Mouse (Mus musculus) embryonic fibroblast, embryonic 13.5 days (primary cell): ENCODE measurements at regions not wholly inside any gene's neighbourhood (a gene's known extent, or its start where the extent isn't known, plus 50 kb on each side); places are given as distances from the start of the nearest gene placed in this dataset.

Experiments used
- H3K27ac ChIP-seq: 2 replicates; pipeline ENCODE4 v1.5.1; 2012; ENCODE audit warnings: low read length, control low read depth, inconsistent platforms; ENCODE audit not compliant: insufficient read depth
- H3K4me1 ChIP-seq: 2 replicates; pipeline ENCODE4 v1.6.1; 2011; ENCODE audit warnings: low read length; ENCODE audit not compliant: control insufficient read depth, insufficient read depth
- H3K4me3 ChIP-seq: 2 replicates; pipeline ENCODE4 v1.5.1; 2011; ENCODE audit warnings: mild to moderate bottlenecking, control low read depth, low read length; ENCODE audit not compliant: insufficient read depth
- CTCF ChIP-seq: IDR thresholded peaks from 2 replicates; pipeline ENCODE4 v1.5.1; 2011; ENCODE audit warnings: mild to moderate bottlenecking, control low read depth, low read length, moderate library complexity, borderline replicate concordance; ENCODE audit not compliant: insufficient read depth
- POLR2A ChIP-seq: IDR thresholded peaks from 2 replicates; pipeline ENCODE4 v1.6.1; 2011; ENCODE audit warnings: low read depth, mild to moderate bottlenecking, control low read depth, low read length, moderate library complexity

GRCm38 (mm10) chr4:9095646-9096045, 856.8 kb upstream of the Car8 start:
- Histone ChIP-seq H3K4me1 (no peaks in the 10 kb centered on the region), H3K4me3 (no peak overlapping the region), H3K27ac (no peak overlapping the region)
- TF ChIP-seq POLR2A (no peak), CTCF (no peak)

DNA sequence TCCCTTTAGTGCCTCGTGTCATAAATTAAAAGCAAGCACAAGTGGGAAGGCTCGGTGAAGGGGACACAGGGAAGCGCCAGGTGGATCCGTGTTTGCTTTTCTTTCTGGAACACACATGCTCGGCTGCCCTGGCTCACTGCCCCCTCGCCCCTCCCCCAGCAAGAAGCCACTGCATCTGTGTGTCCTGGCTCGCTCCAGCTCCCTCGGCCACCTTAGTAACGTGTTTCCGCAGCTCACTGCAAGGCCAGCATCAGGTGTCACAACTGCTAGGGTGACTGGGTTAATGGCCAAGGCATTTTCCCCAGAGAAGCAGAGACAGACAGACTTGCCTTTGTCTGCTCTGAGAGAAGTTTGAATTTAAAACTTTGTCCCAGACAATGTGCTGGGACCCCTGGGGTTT, 855.7 kb upstream of the Car8 start:
- H3K4me1 ChIP-seq, result no peaks in the 10 kb centered on the region
- no peak overlapping the region for H3K27ac ChIP-seq
- no peak for TF ChIP-seq POLR2A
- TF ChIP-seq CTCF, result no peak
- no peak overlapping the region for H3K4me3 ChIP-seq

- H3K4me3 ChIP-seq, result no peak overlapping the region
- TF ChIP-seq CTCF, result no peak
- no peak for TF ChIP-seq POLR2A
- H3K27ac ChIP-seq, result no peak overlapping the region
- H3K4me1 ChIP-seq, result no peaks in the 10 kb centered on the region
Measured at GRCm38 (mm10) chr4:9094076-9094475, 855.2 kb upstream of the Car8 start.

DNA sequence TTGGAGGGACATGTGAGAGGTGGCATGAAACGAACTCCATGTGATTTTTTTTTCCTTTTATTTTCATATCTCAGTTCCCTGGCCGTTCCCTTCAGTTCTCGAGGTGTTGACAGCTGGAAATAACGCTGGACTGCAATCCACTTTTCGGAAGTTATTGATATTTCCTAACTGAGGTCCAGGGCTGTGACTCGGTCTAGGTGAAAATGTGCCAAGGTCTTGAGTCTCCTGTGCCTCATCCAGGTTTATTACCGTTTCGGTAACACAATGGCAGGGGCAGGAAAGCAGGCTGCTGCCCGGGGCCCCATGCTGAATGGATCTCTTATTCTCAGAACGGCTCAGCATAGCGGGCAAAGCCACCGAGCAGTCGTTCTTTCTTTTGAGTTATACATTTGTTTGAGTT, 844.7 kb upstream of the Car8 start:
- Histone ChIP-seq H3K4me1 (peaks cover 4% of the 10 kb centered on the region), H3K4me3 (no peak overlapping the region), H3K27ac (no peak overlapping the region)
- TF ChIP-seq POLR2A (no peak), CTCF (no peak)

DNA sequence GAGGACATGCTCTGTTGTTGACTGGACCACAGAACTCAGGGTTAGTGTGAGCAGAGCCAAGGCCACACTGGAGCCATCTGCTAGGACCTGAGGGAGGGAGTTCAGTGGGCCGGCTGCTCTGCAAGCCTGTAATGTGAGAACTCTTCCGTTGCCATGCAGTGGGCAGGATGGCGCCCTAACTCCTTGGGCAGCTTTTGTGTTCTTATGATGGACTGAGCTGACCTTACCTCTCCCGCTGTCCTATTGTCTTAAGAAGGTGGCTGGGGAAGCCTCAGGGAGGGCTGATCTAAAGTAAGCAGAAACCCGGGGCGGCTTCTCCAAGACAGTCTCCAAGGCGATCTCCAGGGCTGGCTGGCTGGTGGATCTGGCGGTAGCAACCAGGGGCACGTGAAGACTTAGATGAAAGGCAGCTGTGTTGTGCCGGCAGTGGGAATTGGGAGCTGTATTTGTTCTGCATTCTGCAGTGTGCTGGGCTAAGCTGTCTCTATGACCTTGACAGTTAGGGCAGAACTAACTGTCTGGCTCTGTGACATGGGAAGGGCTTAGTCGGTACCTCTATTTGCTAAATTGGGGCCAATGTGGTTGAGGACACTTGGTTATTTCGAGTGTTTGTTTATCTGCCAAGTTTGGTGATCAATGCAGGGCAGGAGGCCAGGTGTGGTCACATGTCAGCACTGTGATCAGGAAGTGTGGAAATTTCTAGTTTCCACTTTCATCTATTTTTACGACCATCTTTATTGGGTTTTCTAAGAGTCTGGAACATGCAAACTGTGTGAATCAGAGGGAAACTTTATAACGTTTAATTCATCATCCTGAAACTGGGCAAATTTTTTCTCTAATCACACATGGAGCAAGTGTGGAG, 843.1 kb upstream of the Car8 start:
- Histone ChIP-seq H3K27ac (no peak overlapping the region), H3K4me1 (peaks cover 4% of the 10 kb centered on the region), H3K4me3 (no peak overlapping the region)
- TF ChIP-seq CTCF (no peak), POLR2A (no peak)

- no peak overlapping the region for H3K27ac ChIP-seq
- no peak for TF ChIP-seq CTCF
- no peak for TF ChIP-seq POLR2A
- peaks cover 4% of the 10 kb centered on the region for H3K4me1 ChIP-seq
- H3K4me3 ChIP-seq, result no peak overlapping the region
Measured at GRCm38 (mm10) chr4:9080821-9081493, 842.1 kb upstream of the Car8 start.

DNA sequence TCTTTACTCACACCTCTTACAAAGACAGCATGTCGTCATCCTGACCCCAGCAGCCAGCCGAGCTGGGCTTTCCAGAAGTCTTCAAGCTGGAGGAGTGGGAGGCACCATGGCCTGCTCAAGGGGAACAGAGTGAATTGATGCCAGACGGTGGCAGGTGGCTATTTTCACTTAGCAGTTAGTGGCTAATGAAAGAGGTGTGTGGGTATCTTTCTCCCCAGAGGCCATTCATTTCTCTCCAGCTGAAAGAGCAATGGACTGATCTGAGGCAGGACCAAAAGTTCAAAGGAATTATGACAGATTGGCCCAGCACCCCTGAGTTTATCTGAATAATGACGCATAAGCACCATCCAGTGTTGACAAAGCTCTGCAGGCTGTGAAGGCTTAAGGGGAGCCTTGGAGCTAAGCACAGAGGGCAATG, 841.0 kb upstream of the Car8 start:
- TF ChIP-seq POLR2A (no peak), CTCF (no peak)
- Histone ChIP-seq H3K4me3 (no peak overlapping the region), H3K27ac (no peak overlapping the region), H3K4me1 (peaks cover 4% of the 10 kb centered on the region)

GRCm38 (mm10) chr4:9074447-9074846, 835.6 kb upstream of the Car8 start:
- Histone ChIP-seq H3K4me1 (no peaks in the 10 kb centered on the region), H3K27ac (no peak overlapping the region), H3K4me3 (no peak overlapping the region)
- TF ChIP-seq POLR2A (no peak), CTCF (no peak)

- Histone ChIP-seq H3K4me1 (no peaks in the 10 kb centered on the region), H3K4me3 (no peak overlapping the region), H3K27ac (no peak overlapping the region)
- no peak for TF ChIP-seq CTCF
- no peak for TF ChIP-seq POLR2A
Measured at GRCm38 (mm10) chr4:9073736-9074428, 835.0 kb upstream of the Car8 start.

DNA sequence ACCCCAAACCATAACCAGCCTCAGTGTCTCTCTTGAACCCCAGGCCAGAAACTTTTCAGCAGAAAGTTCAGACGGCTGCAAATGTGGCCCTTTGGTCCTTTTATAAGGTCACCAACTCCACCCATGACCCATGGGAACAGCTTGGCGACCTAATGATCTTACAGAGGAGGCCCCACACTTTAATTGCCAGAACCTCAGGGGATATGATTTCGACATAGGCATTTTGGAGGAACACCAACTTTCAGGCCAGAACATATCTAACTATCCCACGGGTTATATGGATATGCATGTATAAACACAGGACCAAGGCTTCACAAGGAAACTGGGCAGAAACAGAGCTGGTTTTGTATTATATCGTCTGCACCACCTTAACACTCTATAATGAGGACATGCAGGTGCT, 833.5 kb upstream of the Car8 start:
- Histone ChIP-seq H3K27ac (no peak overlapping the region), H3K4me3 (no peak overlapping the region), H3K4me1 (peaks cover 4% of the 10 kb centered on the region)
- TF ChIP-seq POLR2A (no peak), CTCF (no peak)

DNA sequence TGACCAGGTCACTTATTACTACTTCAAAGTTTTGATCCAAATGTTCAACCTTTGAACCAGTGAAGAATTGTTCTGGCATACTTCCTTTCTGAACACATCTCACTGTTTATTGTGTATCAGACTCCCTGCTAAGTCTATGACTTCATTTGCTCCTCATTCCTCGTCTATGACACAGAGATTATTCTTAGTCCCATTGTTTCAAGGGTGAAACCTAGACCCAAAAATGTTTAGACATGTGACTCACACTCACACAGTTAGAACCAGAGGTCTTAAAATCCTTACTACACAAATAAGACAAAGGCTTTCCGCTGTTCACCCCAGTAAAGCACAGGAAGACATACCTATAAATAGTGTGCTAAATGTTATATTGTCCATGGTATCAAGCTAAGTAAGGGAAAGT, 829.0 kb upstream of the Car8 start:
- H3K27ac ChIP-seq, result peak overlapping the region; percentile 20; the same call in 1 of the 2 replicates
- H3K4me1 ChIP-seq, result peaks cover 9% of the 10 kb centered on the region
- TF ChIP-seq CTCF (no peak), POLR2A (no peak)
- no peak overlapping the region for H3K4me3 ChIP-seq
